Mouse (Mus musculus) hindbrain, embryonic 13.5 days (tissue): ENCODE data around the gene 1700011L22Rik. TPM values are rescaled to one million over a fixed set of nuclear protein-coding genes. Genes with fewer than 3 reads are reported as not detected.
A peak's percentile ranks its signal among the peaks of the same experiment; 100 is the strongest.

Experiments
- ATAC-seq: fragments of 200-750 bp; cut with Nextera tagmentation; 2 replicates; pipeline ENCODE4 v1.8.0; 2017; ENCODE audit warnings: moderate TSS enrichment; ENCODE audit not compliant: low FRiP score
- H3K27ac ChIP-seq: fragments of 300-500 bp; sonication (generic); 2 replicates; pipeline ENCODE4 v1.5.1; 2015; ENCODE audit warnings: inconsistent platforms, mild to moderate bottlenecking, moderate library complexity
- H3K27me3 ChIP-seq: fragments of 300-500 bp; sonication (generic); 2 replicates; pipeline ENCODE4 v1.6.1; 2015; ENCODE audit warnings: mild to moderate bottlenecking, inconsistent platforms
- H3K36me3 ChIP-seq: fragments of 300-500 bp; sonication (generic); 2 replicates; pipeline ENCODE4 v1.6.1; 2015; ENCODE audit warnings: mild to moderate bottlenecking, inconsistent platforms
- H3K4me1 ChIP-seq: fragments of 300-500 bp; sonication (generic); replicated peaks from 2 replicates; pipeline ENCODE4 v1.6.1; 2015; ENCODE audit warnings: inconsistent platforms
- H3K4me2 ChIP-seq: fragments of 300-500 bp; sonication (generic); 2 replicates; pipeline ENCODE4 v1.6.1; 2015; ENCODE audit warnings: inconsistent platforms, mild to moderate bottlenecking, moderate library complexity
- H3K4me3 ChIP-seq: fragments of 300-500 bp; sonication (generic); 2 replicates; pipeline ENCODE4 v1.5.1; 2015; ENCODE audit warnings: mild to moderate bottlenecking, inconsistent platforms
- H3K9ac ChIP-seq: fragments of 300-500 bp; sonication (generic); 2 replicates; pipeline ENCODE4 v1.6.1; 2015; ENCODE audit warnings: mild to moderate bottlenecking, inconsistent platforms
- H3K9me3 ChIP-seq: fragments of 300-500 bp; sonication (generic); 2 replicates; pipeline ENCODE4 v1.6.1; 2016; ENCODE audit warnings: inconsistent platforms
- WGBS: fragments of 180-500 bp; shearing (Covaris S2); methylation state at CpG from one replicate; pipeline ENCODE4 v1.1.7; 2015; 5-methylcytosine and 5-hydroxymethylcytosine counted together
- polyA plus RNA-seq: library from polyadenylated mRNA; unstranded; fragments of >200 nt; fragmentation: Nextera tagmentation; extraction: Ambion mirVana; gene quantifications from 2 replicates; pipeline ENCODE4 v1.2.1, GENCODE M21; 2015

Gene 1700011L22Rik
- polyA plus RNA-seq, 1 experiment from 2014 or later = not detected

DNA sequence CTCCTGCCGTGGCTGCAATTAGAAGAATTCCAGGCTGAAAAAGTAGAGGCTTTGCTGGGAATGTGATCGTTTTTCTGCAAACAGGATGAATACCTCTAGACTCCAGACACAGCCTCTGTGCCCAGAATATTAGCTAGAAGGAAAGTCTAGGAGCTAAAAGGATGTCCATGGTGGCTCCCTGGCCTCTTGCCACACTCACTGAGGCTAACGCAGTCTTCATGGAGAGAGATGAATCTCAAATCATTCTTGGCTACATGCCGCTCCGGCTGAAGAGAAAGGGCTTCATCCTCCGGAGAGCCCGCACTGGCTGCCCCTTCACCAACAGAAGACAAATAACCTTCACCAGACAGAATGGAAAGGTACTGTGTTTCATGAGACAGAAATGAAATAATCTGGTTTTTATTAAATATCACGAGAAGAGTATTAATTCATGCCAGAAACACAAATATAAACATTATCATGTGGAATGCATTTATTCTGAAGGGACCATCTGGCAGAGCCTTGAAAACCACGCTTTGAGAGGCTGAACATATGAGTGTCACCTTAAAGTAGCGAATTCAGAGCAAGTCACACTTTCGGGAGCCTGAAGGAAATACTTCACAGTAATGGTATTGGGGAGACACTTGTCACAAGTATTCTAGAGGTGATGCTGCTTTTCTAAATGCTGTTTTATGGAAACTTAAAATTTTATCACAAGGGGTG, 46.8 kb downstream of the 1700011L22Rik start:
- H3K27me3 ChIP-seq = no peaks in the 10 kb centered on the region
- H3K27ac ChIP-seq = no peak overlapping the region
- ATAC-seq = no peak
- 0 out of 2 replicates have a peak, but pooled peaks cover 3% of the 10 kb centered on the region for H3K4me1 ChIP-seq
- H3K36me3 ChIP-seq = 0 out of 2 replicates have a peak, but pooled peaks cover 3% of the 10 kb centered on the region
- H3K9ac ChIP-seq = no peak overlapping the region
- no peaks in the 10 kb centered on the region for H3K9me3 ChIP-seq
- 65% methylated on average over 11 of the region's 11 CpGs for WGBS
- no peak overlapping the region for H3K4me2 ChIP-seq
- H3K4me3 ChIP-seq = no peak overlapping the region

DNA sequence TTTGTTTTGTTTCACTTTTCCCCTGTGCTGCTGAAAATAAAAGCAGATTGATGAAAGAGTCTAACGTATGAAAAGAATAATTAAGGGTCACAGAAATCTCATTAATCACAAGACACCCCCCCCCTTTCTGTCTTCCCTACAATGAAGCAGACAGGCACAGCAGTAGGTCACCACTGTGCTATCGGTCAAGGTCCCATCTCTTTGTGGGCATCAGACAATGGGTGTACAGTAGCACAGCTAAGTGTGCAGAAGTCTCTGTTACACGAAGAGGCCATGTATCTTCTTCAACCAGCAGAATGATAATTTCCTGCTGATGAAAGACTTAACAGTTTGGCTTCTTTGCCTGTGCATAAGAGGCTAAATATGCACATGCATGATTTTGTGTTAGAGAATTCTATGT, 49.7 kb downstream of the 1700011L22Rik start:
- H3K9ac ChIP-seq = no peak overlapping the region
- ATAC-seq = no peak
- no peak overlapping the region for H3K4me3 ChIP-seq
- H3K9me3 ChIP-seq = no peaks in the 10 kb centered on the region
- no peak overlapping the region for H3K4me2 ChIP-seq
- H3K27ac ChIP-seq = no peak overlapping the region
- H3K36me3 ChIP-seq = 0 out of 2 replicates have a peak, but pooled peaks cover 3% of the 10 kb centered on the region
- WGBS = 23% methylated on average over 3 of the region's 3 CpGs
- 0 out of 2 replicates have a peak, but pooled peaks cover 10% of the 10 kb centered on the region for H3K4me1 ChIP-seq
- no peaks in the 10 kb centered on the region for H3K27me3 ChIP-seq

DNA sequence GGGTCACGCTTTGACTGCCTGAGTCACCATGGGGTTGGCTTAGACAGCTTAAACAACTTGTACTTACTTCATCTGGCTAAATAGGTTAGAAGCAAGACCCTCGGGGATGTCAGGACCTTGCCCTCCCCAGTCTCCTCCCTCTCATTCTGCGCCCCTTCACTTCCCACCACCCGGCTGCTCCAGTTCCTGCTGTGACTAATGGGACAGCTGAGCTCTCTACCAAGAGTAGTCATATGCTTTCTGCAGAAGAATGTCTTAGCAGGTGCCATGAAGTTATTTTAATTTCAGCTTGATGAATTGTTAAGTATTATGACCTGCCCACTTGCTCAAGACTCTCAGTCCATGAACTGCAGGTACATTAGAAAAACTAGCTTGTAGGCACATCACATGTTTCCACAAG, 51.9 kb downstream of the 1700011L22Rik start:
- no peaks in the 10 kb centered on the region for H3K9me3 ChIP-seq
- 0 out of 2 replicates have a peak, but pooled peaks cover 10% of the 10 kb centered on the region for H3K4me1 ChIP-seq
- H3K4me2 ChIP-seq = no peak overlapping the region
- no peaks in the 10 kb centered on the region for H3K27me3 ChIP-seq
- WGBS = 78% methylated on average over 4 of the region's 4 CpGs
- H3K36me3 ChIP-seq = peaks cover 17% of the 10 kb centered on the region
- no peak overlapping the region for H3K27ac ChIP-seq
- no peak for ATAC-seq
- no peak overlapping the region for H3K9ac ChIP-seq
- no peak overlapping the region for H3K4me3 ChIP-seq

DNA sequence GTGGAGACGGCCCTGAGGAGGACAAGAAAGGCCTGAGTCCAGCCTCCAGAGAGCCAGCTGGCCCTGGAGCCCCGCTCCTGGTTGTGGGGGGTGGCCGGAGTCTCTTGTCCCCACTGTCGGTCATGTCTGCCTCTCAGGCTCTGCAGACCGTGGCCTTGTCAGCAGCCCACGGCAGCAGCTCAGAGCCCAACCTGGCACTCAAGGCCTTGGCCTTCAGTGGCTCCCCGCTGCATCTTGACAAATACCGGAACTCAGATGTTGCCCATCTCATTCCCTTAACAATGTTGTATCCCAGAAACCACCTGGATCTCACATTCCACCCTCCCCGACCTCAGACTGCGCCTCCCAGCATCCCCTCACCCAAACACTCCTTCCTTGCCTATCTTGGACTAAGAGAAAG, 58.3 kb downstream of the 1700011L22Rik start:
- ATAC-seq = no peak
- 95% methylated on average over 10 of the region's 10 CpGs for WGBS
- no peak overlapping the region for H3K4me3 ChIP-seq
- no peaks in the 10 kb centered on the region for H3K9me3 ChIP-seq
- no peak overlapping the region for H3K4me2 ChIP-seq
- H3K27ac ChIP-seq = no peak overlapping the region
- no peak overlapping the region for H3K9ac ChIP-seq
- no peaks in the 10 kb centered on the region for H3K4me1 ChIP-seq
- no peaks in the 10 kb centered on the region for H3K27me3 ChIP-seq
- peaks cover 72% of the 10 kb centered on the region for H3K36me3 ChIP-seq

DNA sequence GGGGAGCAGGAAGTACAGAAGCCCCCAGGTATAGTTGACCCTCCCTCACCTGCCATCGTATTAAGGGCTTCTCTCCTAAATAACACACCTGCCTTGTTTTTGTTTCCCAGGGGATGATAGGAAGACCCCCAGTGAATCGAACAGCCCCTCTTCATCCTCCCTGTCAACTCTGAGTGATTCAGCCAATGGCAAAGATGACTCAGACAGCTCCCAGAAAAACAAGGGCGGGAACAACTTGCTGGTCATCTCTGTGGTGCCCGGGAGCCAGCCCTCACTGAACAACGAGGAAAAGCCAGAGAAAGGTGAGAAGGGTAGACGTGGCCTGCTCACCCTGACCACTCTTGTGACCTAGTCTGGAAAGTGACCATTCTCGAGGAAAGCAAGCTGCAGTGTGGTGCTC, 62.9 kb downstream of the 1700011L22Rik start:
- no peak overlapping the region for H3K27ac ChIP-seq

DNA sequence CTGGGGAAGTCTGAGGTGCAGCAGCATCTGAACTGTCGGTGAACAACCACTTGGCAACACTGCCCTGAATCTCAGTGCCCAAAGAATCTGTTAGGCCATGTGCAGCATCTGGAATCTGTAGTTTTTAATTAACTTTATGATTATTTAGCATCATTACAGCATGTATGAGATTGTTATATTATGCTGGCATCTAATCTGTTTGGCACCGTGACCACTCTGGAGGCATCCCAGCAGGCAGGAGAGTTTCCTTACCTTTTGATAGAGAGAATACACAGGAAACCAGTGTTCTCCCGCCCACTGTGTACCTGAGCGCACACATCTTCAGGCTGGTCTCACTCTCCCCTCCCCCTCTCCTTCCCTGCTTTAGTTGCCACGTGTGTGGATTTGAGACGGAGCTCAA, 68.7 kb downstream of the 1700011L22Rik start:
- 79% methylated on average over 6 of the region's 6 CpGs for WGBS

More for the DNA sequence above, 62.9 kb downstream of the 1700011L22Rik start:
- 88% methylated on average over 7 of the region's 7 CpGs for WGBS
- H3K27me3 ChIP-seq = no peaks in the 10 kb centered on the region
- H3K9me3 ChIP-seq = no peaks in the 10 kb centered on the region
- no peak overlapping the region for H3K4me3 ChIP-seq
- H3K4me2 ChIP-seq = no peak overlapping the region
- no peak for ATAC-seq
- H3K4me1 ChIP-seq = no peaks in the 10 kb centered on the region
- peaks cover 87% of the 10 kb centered on the region for H3K36me3 ChIP-seq
- no peak overlapping the region for H3K9ac ChIP-seq

DNA sequence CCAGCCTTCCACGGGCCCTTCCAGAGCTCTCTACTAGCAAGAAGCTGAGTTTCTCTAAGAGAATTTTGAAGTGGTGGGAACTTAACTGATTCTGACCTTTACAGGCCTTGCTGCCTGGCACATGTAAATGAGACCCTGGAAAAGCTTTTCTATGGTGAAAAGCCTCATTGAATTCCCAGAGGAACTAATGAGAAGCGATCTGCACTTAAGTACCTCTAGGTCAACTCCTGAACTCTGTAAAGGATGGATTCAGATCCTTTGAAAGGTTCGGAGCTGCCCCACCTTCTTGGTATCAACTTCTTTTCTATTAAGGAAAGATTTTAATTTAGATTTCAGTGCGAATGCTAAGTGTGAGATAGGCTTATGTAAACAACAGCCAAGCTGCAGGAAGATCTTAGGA, 72.4 kb downstream of the 1700011L22Rik start:
- WGBS = 66% methylated on average over 4 of the region's 4 CpGs
- H3K9me3 ChIP-seq = no peaks in the 10 kb centered on the region
- H3K27ac ChIP-seq = no peak overlapping the region
- no peak for ATAC-seq
- H3K4me1 ChIP-seq = peaks cover 20% of the 10 kb centered on the region
- H3K9ac ChIP-seq = no peak overlapping the region
- no peak overlapping the region for H3K4me2 ChIP-seq
- H3K36me3 ChIP-seq = peaks cover 36% of the 10 kb centered on the region
- no peak overlapping the region for H3K4me3 ChIP-seq
- H3K27me3 ChIP-seq = no peaks in the 10 kb centered on the region

More for the DNA sequence above, 68.7 kb downstream of the 1700011L22Rik start:
- Histone ChIP-seq H3K36me3 (peaks cover 65% of the 10 kb centered on the region), H3K4me2 (no peak overlapping the region), H3K27me3 (no peaks in the 10 kb centered on the region), H3K4me3 (no peak overlapping the region), H3K4me1 (0 out of 2 replicates have a peak, but pooled peaks cover 8% of the 10 kb centered on the region), H3K9me3 (no peaks in the 10 kb centered on the region), H3K9ac (no peak overlapping the region), H3K27ac (no peak overlapping the region)
- ATAC-seq = peak; percentile 38; the same call in 1 of the 2 replicates

DNA sequence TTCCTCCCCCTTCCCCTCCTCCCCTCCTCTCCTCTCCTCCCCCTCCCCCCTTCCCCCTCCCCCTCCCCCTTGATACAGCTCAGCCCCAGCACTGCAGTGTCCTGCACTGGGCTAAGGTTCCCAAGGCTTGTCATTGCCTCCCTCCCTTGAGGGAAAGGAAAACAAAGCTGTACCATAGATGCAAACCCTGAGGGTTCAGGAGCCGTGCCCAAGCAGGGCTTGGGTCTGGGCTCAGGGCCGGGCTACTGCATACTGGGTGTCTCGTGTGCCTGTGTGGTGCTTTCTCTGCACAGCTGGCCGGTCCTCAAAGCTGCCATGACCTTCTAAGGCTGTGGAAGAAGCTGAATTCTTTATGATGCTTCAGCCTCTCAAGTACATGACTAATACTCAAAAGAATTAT, 74.8 kb downstream of the 1700011L22Rik start:
- WGBS = 63% methylated on average over 4 of the region's 4 CpGs
- Histone ChIP-seq H3K27me3 (no peaks in the 10 kb centered on the region), H3K4me1 (peaks cover 18% of the 10 kb centered on the region), H3K4me2 (no peak overlapping the region), H3K36me3 (peaks cover 13% of the 10 kb centered on the region), H3K27ac (0 out of 2 replicates have a peak overlapping the region, but pooled peaks have one; percentile 26), H3K9ac (no peak overlapping the region), H3K9me3 (no peaks in the 10 kb centered on the region), H3K4me3 (no peak overlapping the region)
- peak; percentile 67 for ATAC-seq

DNA sequence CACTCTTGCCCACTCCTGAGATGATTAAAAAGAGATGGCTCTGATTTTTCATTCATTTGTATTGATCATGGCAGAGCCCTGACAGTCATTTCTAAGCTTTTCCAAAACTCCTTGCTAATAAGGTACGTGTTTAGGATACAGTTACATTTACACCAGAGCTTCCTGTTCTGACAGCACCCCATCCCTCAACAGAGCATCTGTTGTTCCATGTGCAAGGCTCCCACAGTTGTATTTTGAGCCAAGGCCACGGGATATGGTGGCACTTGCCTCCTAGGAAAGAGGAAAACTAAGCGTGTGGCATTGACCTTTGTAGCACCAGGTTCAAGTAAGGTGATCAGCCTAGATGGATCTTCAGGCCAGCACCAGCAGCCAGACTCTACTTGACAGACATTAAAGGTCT, 83.1 kb downstream of the 1700011L22Rik start:
- no peak overlapping the region for H3K9ac ChIP-seq
- H3K27ac ChIP-seq = no peak overlapping the region
- no peaks in the 10 kb centered on the region for H3K27me3 ChIP-seq
- no peaks in the 10 kb centered on the region for H3K9me3 ChIP-seq
- H3K4me1 ChIP-seq = peaks cover 23% of the 10 kb centered on the region
- H3K4me3 ChIP-seq = no peak overlapping the region
- ATAC-seq = no peak
- peaks cover 6% of the 10 kb centered on the region; the same call in 1 of the 2 replicates for H3K36me3 ChIP-seq
- H3K4me2 ChIP-seq = no peak overlapping the region
- WGBS = 86% methylated on average over 3 of the region's 3 CpGs

DNA sequence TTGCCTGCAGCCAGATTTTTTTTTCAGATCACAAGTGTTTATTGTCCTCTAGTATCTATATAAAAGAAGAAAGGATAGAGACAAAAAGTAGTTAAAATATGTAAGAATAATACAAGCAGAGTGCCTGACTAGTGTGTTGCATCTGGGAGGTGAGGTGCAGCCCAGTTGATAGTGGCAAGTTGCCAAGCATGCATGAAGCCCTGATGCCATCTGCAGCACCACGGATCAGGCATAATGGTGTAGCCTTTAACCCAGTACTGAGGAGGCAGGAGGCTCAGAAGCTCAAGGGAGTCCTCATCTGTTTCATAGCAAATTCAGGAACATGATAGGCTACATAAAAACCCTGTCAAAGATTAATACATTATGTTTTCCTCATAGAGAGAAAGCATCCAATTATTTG, 84.0 kb downstream of the 1700011L22Rik start:
- Histone ChIP-seq H3K9ac (no peak overlapping the region), H3K9me3 (no peaks in the 10 kb centered on the region), H3K4me3 (no peak overlapping the region), H3K4me1 (peaks cover 23% of the 10 kb centered on the region), H3K27ac (0 out of 2 replicates have a peak overlapping the region, but pooled peaks have one; percentile 32), H3K27me3 (no peaks in the 10 kb centered on the region), H3K36me3 (peaks cover 9% of the 10 kb centered on the region; the same call in 1 of the 2 replicates), H3K4me2 (no peak overlapping the region)
- ATAC-seq = peak; percentile 70; the same call in 1 of the 2 replicates
- WGBS = 26% methylated on average over 1 of the region's 1 CpGs

DNA sequence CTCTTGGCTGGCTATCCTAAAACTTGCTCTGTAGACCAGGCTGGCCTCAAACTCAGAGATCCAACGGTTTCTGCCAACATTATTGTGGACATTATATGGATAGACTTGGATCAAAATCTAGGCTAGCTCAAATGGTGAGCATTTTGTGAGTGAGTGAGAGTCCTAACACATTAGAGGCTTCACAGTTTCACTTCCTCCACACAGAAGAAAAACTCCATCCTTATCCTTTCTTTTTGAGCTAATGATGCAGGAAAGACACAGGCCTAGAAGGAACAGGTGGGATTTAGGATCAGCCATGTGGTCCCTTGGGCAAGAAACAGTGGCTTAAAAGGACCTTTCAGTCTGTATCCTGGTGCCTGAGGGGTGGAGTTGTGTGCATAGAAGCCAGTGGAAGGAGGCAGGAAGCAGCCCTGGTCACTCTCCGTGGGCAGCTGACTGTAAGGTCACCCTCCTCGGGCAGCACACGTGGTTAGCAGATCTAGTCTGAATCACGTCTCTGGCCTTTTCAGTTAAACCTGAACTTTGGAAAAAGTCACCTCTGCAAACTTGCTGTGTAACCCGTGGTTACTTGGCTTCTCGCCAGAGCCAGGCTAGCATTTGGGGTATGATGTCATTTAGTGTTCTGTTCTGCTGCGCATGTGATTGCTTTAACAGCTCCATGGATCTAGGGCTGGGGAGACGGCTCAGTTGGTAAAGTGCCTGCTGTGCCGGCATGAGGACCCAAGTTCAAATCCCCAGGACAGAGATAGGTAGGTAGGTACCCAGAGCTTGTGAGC, 85.6 kb downstream of the 1700011L22Rik start:
- 0 out of 2 replicates have a peak, but pooled peaks have one; percentile 32 for ATAC-seq
- H3K27me3 ChIP-seq = no peaks in the 10 kb centered on the region
- no peaks in the 10 kb centered on the region for H3K9me3 ChIP-seq
- no peak overlapping the region for H3K4me2 ChIP-seq
- H3K9ac ChIP-seq = no peak overlapping the region
- WGBS = 60% methylated on average over 10 of the region's 10 CpGs
- H3K36me3 ChIP-seq = peaks cover 16% of the 10 kb centered on the region
- H3K4me1 ChIP-seq = peaks cover 23% of the 10 kb centered on the region
- H3K27ac ChIP-seq = no peak overlapping the region
- no peak overlapping the region for H3K4me3 ChIP-seq

DNA sequence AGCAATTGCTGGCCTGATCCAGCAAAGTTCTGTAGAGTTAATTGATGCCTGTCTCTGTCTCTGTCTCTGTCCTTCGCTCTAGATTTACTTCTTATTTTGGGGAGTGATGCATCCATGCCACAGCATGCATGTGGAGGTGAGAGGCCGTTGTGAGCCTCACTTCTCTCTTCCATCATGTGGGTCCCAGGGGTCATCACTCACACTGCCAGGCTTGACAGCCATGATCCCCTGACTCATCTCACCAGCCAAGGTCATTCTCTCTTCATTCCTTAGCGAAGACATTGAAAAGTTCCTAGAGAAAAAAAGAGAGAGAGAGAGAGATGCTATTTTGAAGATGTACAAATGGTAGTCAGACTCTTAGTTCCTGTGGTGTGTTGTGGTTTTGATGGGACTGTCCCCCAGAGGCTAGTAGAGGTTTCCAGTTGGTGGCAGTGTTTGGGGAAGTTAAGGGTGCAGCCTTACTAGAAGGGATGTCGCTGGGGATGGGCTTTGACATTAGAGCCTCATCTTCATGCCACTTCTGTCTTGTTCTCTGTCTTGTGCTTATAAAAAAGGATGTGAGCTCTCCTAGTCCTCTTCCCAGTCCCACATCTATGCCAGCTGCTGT, 87.1 kb downstream of the 1700011L22Rik start:
- Histone ChIP-seq H3K4me3 (no peak overlapping the region), H3K4me2 (no peak overlapping the region), H3K36me3 (peaks cover 24% of the 10 kb centered on the region), H3K27me3 (no peaks in the 10 kb centered on the region), H3K9ac (no peak overlapping the region), H3K27ac (no peak overlapping the region), H3K4me1 (peaks cover 23% of the 10 kb centered on the region), H3K9me3 (no peaks in the 10 kb centered on the region)
- ATAC-seq = no peak
- 82% methylated on average over 4 of the region's 4 CpGs for WGBS
